Mouse (Mus musculus) midbrain, embryonic 14.5 days (tissue): Measurements from ENCODE around the gene Atox1. TPM values are rescaled to one million over a fixed set of nuclear protein-coding genes. Genes with fewer than 3 reads are reported as not detected.

Experiments
- ATAC-seq: fragments of 200-750 bp; cut with Nextera tagmentation; 2 replicates; pipeline ENCODE4 v1.8.0; 2017; ENCODE audit warnings: moderate number of reproducible peaks, moderate library complexity; ENCODE audit not compliant: low FRiP score, low TSS enrichment
- DNase-seq: peaks from one replicate; pipeline ENCODE4 v3.0.0-alpha.2; 2015
- H3K27ac ChIP-seq: fragments of 300-500 bp; sonication (generic); replicated peaks from 2 replicates; pipeline ENCODE4 v1.5.1; 2014; ENCODE audit warnings: mild to moderate bottlenecking, low read depth, low read length, moderate library complexity
- H3K27me3 ChIP-seq: fragments of 300-500 bp; sonication (generic); 2 replicates; pipeline ENCODE4 v1.6.1; 2014; ENCODE audit warnings: low read length, control low read depth, mixed read lengths; ENCODE audit not compliant: control insufficient read depth, insufficient read depth
- H3K36me3 ChIP-seq: fragments of 300-500 bp; sonication (generic); 2 replicates; pipeline ENCODE4 v1.6.1; 2014; ENCODE audit warnings: low read length, control low read depth; ENCODE audit not compliant: control insufficient read depth, insufficient read depth
- H3K4me1 ChIP-seq: fragments of 300-500 bp; sonication (generic); 2 replicates; pipeline ENCODE4 v1.6.1; 2014; ENCODE audit warnings: mild to moderate bottlenecking, antibody characterized with exemption, low read length, control low read depth; ENCODE audit not compliant: control insufficient read depth, insufficient read depth
- H3K4me2 ChIP-seq: fragments of 300-500 bp; sonication (generic); 2 replicates; pipeline ENCODE4 v1.6.1; 2014; ENCODE audit warnings: mild to moderate bottlenecking, low read length, moderate library complexity
- H3K4me3 ChIP-seq: fragments of 300-500 bp; sonication (generic); replicated peaks from 2 replicates; pipeline ENCODE4 v1.5.1; 2014; ENCODE audit warnings: low read depth, low read length
- H3K9ac ChIP-seq: fragments of 300-500 bp; sonication (generic); replicated peaks from 2 replicates; pipeline ENCODE4 v1.6.1; 2014; ENCODE audit warnings: mild to moderate bottlenecking, low read length, moderate library complexity
- H3K9me3 ChIP-seq: fragments of 300-500 bp; sonication (generic); 2 replicates; pipeline ENCODE4 v1.6.1; 2016; ENCODE audit warnings: low read length, control low read depth, mixed read lengths; ENCODE audit not compliant: control insufficient read depth
- WGBS: fragments of 180-500 bp; shearing (Covaris S2); extraction: QIAGEN DNeasy Blood & Tissue Kit; methylation state at CpG from one replicate; pipeline ENCODE4 v1.1.7; 2014; 5-methylcytosine and 5-hydroxymethylcytosine counted together
- polyA plus RNA-seq: library from polyadenylated mRNA; unstranded; fragments of >200 nt; fragmentation: Nextera tagmentation; extraction: Ambion mirVana; gene quantifications from 2 replicates; pipeline ENCODE4 v1.2.1, GENCODE M21; 2014

The Atox1 gene
- 244 and 294 TPM in 2 replicates for polyA plus RNA-seq

- Histone ChIP-seq H3K27me3 (no peaks in the 10 kb centered on the region), H3K4me2 (peak within 1 kb of the TSS; percentile 94), H3K27ac (peak within 1 kb of the TSS; percentile 70), H3K4me1 (peaks cover 11% of the 10 kb centered on the region), H3K36me3 (no peaks in the 10 kb centered on the region), H3K9ac (peak within 1 kb of the TSS; percentile 66), H3K9me3 (no peaks in the 10 kb centered on the region), H3K4me3 (peak within 1 kb of the TSS; percentile 74)
- under 1% methylated on average over 36 of the region's 36 CpGs for WGBS
- DNase-seq, result peak; percentile 98
- peak; percentile 94 for ATAC-seq
These were observed at the start of gene Atox1 for GRCm38 (mm10) chr11:55461019-55461645. TSS of gene Atox1 (minus strand) at chr11:55461239.

- Histone ChIP-seq H3K9me3 (no peaks in the 10 kb centered on the region), H3K9ac (no peak overlapping the region), H3K27me3 (no peaks in the 10 kb centered on the region), H3K4me3 (no peak overlapping the region), H3K4me1 (no peaks in the 10 kb centered on the region), H3K27ac (no peak overlapping the region), H3K36me3 (peaks cover 30% of the 10 kb centered on the region), H3K4me2 (no peak overlapping the region)
- DNase-seq (no peak), ATAC-seq (no peak)
- WGBS, result 83% methylated on average over 3 of the region's 3 CpGs
These were observed 44.4 kb upstream of the Atox1 start for GRCm38 (mm10) chr11:55505485-55505884.

- H3K36me3 ChIP-seq, result peaks cover 54% of the 10 kb centered on the region
- ATAC-seq (no peak), DNase-seq (no peak)
- no peaks in the 10 kb centered on the region for H3K27me3 ChIP-seq
- H3K4me1 ChIP-seq, result no peaks in the 10 kb centered on the region
- no peaks in the 10 kb centered on the region for H3K9me3 ChIP-seq
- H3K4me2 ChIP-seq, result no peak overlapping the region
- H3K4me3 ChIP-seq, result no peak overlapping the region
- 90% methylated on average over 5 of the region's 5 CpGs for WGBS
- no peak overlapping the region for H3K27ac ChIP-seq
- no peak overlapping the region for H3K9ac ChIP-seq
These were observed 41.8 kb upstream of the Atox1 start for GRCm38 (mm10) chr11:55502886-55503285.

GRCm38 (mm10) chr11:55501955-55502531 lies 41.0 kb upstream of the Atox1 start:
- Histone ChIP-seq H3K27ac (no peak overlapping the region), H3K36me3 (peaks cover 62% of the 10 kb centered on the region), H3K27me3 (no peaks in the 10 kb centered on the region), H3K4me2 (no peak overlapping the region), H3K9me3 (no peaks in the 10 kb centered on the region), H3K4me3 (no peak overlapping the region), H3K4me1 (no peaks in the 10 kb centered on the region), H3K9ac (no peak overlapping the region)
- WGBS, result 87% methylated on average over 8 of the region's 8 CpGs
- DNase-seq (no peak), ATAC-seq (no peak)

- Histone ChIP-seq H3K4me2 (no peak overlapping the region), H3K9ac (no peak overlapping the region), H3K27ac (no peak overlapping the region), H3K27me3 (no peaks in the 10 kb centered on the region), H3K36me3 (peaks cover 95% of the 10 kb centered on the region), H3K4me3 (no peak overlapping the region), H3K9me3 (no peaks in the 10 kb centered on the region), H3K4me1 (no peaks in the 10 kb centered on the region)
- ATAC-seq, result no peak
- peak; percentile 81 for DNase-seq
- WGBS, result 71% methylated on average over 5 of the region's 5 CpGs
These were observed 36.8 kb upstream of the Atox1 start for GRCm38 (mm10) chr11:55497885-55498284.

- Histone ChIP-seq H3K27me3 (no peaks in the 10 kb centered on the region), H3K9ac (no peak overlapping the region), H3K9me3 (no peaks in the 10 kb centered on the region), H3K4me1 (no peaks in the 10 kb centered on the region), H3K36me3 (peaks cover 96% of the 10 kb centered on the region), H3K4me3 (no peak overlapping the region), H3K4me2 (no peak overlapping the region), H3K27ac (no peak overlapping the region)
- ATAC-seq, result no peak
- DNase-seq, result no peak
- WGBS, result 91% methylated on average over 6 of the region's 6 CpGs
These were observed 35.1 kb upstream of the Atox1 start for GRCm38 (mm10) chr11:55496158-55496557.

GRCm38 (mm10) chr11:55485443-55485842 lies 24.4 kb upstream of the Atox1 start:
- H3K27ac ChIP-seq, result no peak overlapping the region
- H3K27me3 ChIP-seq, result no peaks in the 10 kb centered on the region
- DNase-seq (no peak), ATAC-seq (no peak)
- no peaks in the 10 kb centered on the region for H3K9me3 ChIP-seq
- no peak overlapping the region for H3K4me2 ChIP-seq
- 95% methylated on average over 7 of the region's 7 CpGs for WGBS
- H3K4me1 ChIP-seq, result no peaks in the 10 kb centered on the region
- H3K4me3 ChIP-seq, result no peak overlapping the region
- no peak overlapping the region for H3K9ac ChIP-seq
- peaks cover 58% of the 10 kb centered on the region for H3K36me3 ChIP-seq

GRCm38 (mm10) chr11:55473219-55473618 lies 12.2 kb upstream of the Atox1 start:
- Histone ChIP-seq H3K27ac (no peak overlapping the region), H3K4me2 (no peak overlapping the region), H3K9me3 (no peaks in the 10 kb centered on the region), H3K4me3 (no peak overlapping the region), H3K4me1 (peaks cover 14% of the 10 kb centered on the region), H3K27me3 (no peaks in the 10 kb centered on the region), H3K36me3 (peaks cover 5% of the 10 kb centered on the region), H3K9ac (no peak overlapping the region)
- DNase-seq, result no peak
- WGBS, result 94% methylated on average over 3 of the region's 3 CpGs
- no peak for ATAC-seq

- ATAC-seq (no peak), DNase-seq (no peak)
- Histone ChIP-seq H3K4me2 (peak overlapping the region; percentile 80), H3K27me3 (no peaks in the 10 kb centered on the region), H3K36me3 (peaks cover 5% of the 10 kb centered on the region), H3K27ac (no peak overlapping the region), H3K4me1 (peaks cover 17% of the 10 kb centered on the region), H3K9ac (no peak overlapping the region), H3K9me3 (no peaks in the 10 kb centered on the region), H3K4me3 (0 out of 2 replicates have a peak overlapping the region, but pooled peaks have one; percentile 98)
- 96% methylated on average over 7 of the region's 7 CpGs for WGBS
These were observed 10.4 kb upstream of the Atox1 start for GRCm38 (mm10) chr11:55471467-55471866.
